Mouse (Mus musculus) liver, embryonic 14.5 days (tissue): ENCODE data around the gene Itpr1.

Experiments used
- CTCF ChIP-seq: IDR thresholded peaks from 2 replicates; pipeline ENCODE4 v1.5.1; 2016; ENCODE audit warnings: antibody characterized with exemption, low read depth, control low read depth
- EP300 ChIP-seq: IDR thresholded peaks from 2 replicates; pipeline ENCODE4 v1.6.1; 2016; ENCODE audit warnings: antibody characterized with exemption, low read depth

- no peak for TF ChIP-seq CTCF
- TF ChIP-seq EP300 = no peak
Observed at GRCm38 (mm10) chr6:108306910-108307584, 94.2 kb downstream of the Itpr1 start.
